Mouse (Mus musculus): ENCODE data around the gene Igfbp6. TPM values are rescaled to one million over a fixed set of nuclear protein-coding genes. Genes with fewer than 3 reads are reported as not detected.
A peak's percentile ranks its signal among the peaks of the same experiment; 100 is the strongest.

Igfbp6 gene
- polyA plus RNA-seq, 1 experiment from 2014 or later = not detected

DNA sequence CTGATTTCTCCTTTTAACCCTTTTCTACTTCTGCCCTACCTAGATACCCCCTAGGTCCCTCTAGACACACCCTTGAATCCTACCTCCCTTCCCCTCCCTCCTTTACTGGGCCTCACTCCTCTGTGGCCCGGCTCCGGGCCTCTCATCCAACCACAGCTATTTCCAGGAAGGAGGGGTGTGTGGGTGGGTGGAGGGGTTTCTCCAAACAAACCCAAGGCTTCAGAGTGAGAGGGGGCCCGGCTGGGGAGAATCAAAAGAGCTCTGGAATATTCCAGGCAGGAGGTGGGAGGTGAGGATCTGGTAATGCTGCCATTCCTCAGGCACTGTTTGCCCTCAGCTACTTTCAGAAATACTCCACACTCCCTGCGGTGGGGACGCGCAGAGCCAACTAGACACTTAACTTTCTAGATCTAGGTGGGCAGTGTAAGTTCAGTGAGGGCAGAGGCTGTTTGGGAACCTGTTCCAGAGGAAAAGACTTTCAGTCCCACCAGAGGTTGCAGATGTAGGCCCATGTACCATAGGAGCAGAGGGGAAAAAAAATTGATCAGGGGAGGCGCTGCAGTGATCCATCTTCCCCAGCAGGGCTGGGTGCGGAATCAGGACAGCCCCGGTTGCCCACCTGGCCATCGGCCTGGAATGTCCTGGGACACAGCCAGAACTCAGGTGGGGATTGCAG is 43.0 kb upstream of the Igfbp6 start:
- Histone ChIP-seq H3K36me3 (ENCODE audit: control insufficient read depth, insufficient read depth, low read length) (no peaks in the 10 kb centered on the region; the same call in none of the 2 replicates), H3K4me2 (ENCODE audit: low read depth, low read length, severe bottlenecking) (peak overlapping the region; percentile 80; the same call in 1 of the 2 replicates), H3K27me3 (ENCODE audit: control insufficient read depth, insufficient read depth, low read length) (peaks cover 13% of the 10 kb centered on the region), H3K4me1 (replicated peaks; ENCODE audit: control insufficient read depth, insufficient read depth, low read length) (peaks cover 19% of the 10 kb centered on the region), H3K9me3 (ENCODE audit: control insufficient read depth, low read length) (no peaks in the 10 kb centered on the region), H3K4me3 (ENCODE audit: low read depth, low read length) (peak overlapping the region; percentile 48), H3K27ac (ENCODE audit: low read depth, low read length) (peak overlapping the region; percentile 27; the same call in 1 of the 2 replicates), H3K9ac (ENCODE audit: low read length) (peak overlapping the region; percentile 66; the same call in 1 of the 2 replicates)
- DNase-seq (ENCODE audit: low spot score) (peak; percentile 62), ATAC-seq (replicated peaks; ENCODE audit: low FRiP score) (no peak; the same call in 1 of the 2 replicates)
- WGBS = 28% methylated on average over 10 of the region's 10 CpGs

DNA sequence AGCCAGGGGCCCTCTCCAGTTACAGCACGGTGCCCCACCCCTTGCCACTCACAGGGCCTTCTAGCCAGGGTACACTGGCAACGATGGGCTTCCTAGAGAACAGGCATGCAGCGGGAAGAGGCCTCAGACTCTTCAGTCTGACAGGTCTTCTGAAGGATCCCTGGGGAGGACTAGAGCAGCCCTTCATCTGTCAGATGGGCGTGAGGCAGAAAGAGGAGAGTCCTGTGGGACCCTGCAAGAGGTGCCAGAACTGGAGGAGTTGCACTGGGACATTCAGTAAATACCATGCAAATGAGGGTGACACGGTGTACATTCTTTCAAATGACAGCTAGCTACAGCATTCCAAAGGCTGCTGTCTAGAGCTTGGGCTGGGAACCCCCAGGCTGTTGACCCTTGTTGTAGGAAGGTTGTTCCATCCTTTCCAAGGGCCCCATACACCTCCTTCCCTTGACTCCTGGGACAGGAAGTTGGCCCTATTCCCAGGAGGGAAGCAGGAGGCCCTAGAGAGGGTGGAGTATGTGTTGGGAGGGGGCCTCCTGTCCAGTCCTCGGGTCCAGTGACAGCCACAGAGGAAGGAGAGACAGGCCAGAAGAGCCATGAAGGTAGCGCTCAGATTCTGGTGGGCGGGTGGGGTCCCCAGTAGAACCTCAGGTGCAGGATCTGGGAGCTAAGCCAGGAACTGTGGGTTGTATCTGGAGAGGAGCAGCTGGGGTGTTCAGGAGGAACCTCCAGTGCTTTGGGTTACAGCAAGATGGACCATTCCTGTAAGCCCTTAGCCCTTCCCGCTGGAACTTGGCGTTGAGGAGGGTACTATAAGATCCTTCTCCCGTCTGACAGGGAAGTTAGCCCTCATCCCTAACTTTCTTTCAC is 42.3 kb upstream of the Igfbp6 start:
- H3K9me3 ChIP-seq (ENCODE audit: control insufficient read depth, low read length) = no peaks in the 10 kb centered on the region
- H3K4me3 ChIP-seq (ENCODE audit: low read depth, low read length) = no peak overlapping the region
- peaks cover 22% of the 10 kb centered on the region for H3K4me1 ChIP-seq (replicated peaks; ENCODE audit: control insufficient read depth, insufficient read depth, low read length)
- 0 out of 2 replicates have a peak overlapping the region, but pooled peaks have one; percentile 12 for H3K27ac ChIP-seq (ENCODE audit: low read depth, low read length)
- H3K9ac ChIP-seq (ENCODE audit: low read length) = no peak overlapping the region
- peaks cover 20% of the 10 kb centered on the region for H3K27me3 ChIP-seq (ENCODE audit: control insufficient read depth, insufficient read depth, low read length)
- H3K36me3 ChIP-seq (ENCODE audit: control insufficient read depth, insufficient read depth, low read length) = no peaks in the 10 kb centered on the region; the same call in 1 of the 2 replicates
- DNase-seq (ENCODE audit: low spot score) (peak; percentile 53), ATAC-seq (replicated peaks; ENCODE audit: low FRiP score) (no peak)
- no peak overlapping the region for H3K4me2 ChIP-seq (ENCODE audit: low read depth, low read length, severe bottlenecking)
- WGBS = 38% methylated on average over 11 of the region's 11 CpGs

GRCm38 (mm10) chr15:102102548-102103121 is 41.5 kb upstream of the Igfbp6 start:
- Histone ChIP-seq H3K27ac (ENCODE audit: low read depth, low read length) (peak overlapping the region; percentile 46; the same call in 1 of the 2 replicates), H3K4me2 (ENCODE audit: low read depth, low read length, severe bottlenecking) (peak overlapping the region; percentile 20; the same call in 1 of the 2 replicates), H3K9me3 (ENCODE audit: control insufficient read depth, low read length) (no peaks in the 10 kb centered on the region), H3K27me3 (ENCODE audit: control insufficient read depth, insufficient read depth, low read length) (peaks cover 26% of the 10 kb centered on the region), H3K9ac (ENCODE audit: low read length) (peak overlapping the region; percentile 23), H3K4me3 (ENCODE audit: low read depth, low read length) (peak overlapping the region; percentile 15; the same call in 1 of the 2 replicates), H3K36me3 (ENCODE audit: control insufficient read depth, insufficient read depth, low read length) (no peaks in the 10 kb centered on the region), H3K4me1 (replicated peaks; ENCODE audit: control insufficient read depth, insufficient read depth, low read length) (peaks cover 25% of the 10 kb centered on the region)
- ATAC-seq (replicated peaks; ENCODE audit: low FRiP score) = no peak
- no peak for DNase-seq (ENCODE audit: low spot score)
- WGBS = 10% methylated on average over 6 of the region's 6 CpGs

DNA sequence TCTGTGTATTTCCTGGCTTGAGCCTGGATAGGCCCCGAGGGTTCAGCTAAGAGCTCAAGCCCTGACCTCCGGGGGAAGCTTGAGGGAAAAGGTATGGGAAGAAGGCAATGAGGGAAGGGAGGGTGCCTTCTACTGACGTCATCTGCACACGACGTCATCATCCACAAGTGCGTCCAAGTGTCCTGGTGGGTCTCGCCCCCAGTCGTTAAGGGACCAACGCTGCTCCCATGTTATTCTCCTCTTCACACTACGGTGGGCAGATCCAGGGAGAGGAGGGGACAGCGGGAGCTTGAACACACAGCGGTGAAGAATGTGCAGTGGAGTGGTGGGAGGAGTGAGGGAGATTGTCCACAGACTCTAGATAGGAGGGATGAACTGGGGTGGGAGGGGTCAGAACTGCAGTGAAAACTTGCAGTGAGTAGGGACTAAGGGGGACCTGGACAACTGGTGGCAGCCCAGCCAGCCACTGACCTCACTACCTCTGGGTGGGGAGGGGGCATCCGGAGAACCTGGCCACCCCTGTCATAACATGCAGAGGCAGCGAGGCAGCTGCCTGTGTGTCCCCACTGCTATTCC is 40.7 kb upstream of the Igfbp6 start:
- Histone ChIP-seq H3K9me3 (ENCODE audit: control insufficient read depth, low read length) (no peaks in the 10 kb centered on the region), H3K4me1 (replicated peaks; ENCODE audit: control insufficient read depth, insufficient read depth, low read length) (peaks cover 28% of the 10 kb centered on the region), H3K36me3 (ENCODE audit: control insufficient read depth, insufficient read depth, low read length) (no peaks in the 10 kb centered on the region), H3K27ac (ENCODE audit: low read depth, low read length) (peak overlapping the region; percentile 46; the same call in 1 of the 2 replicates), H3K9ac (ENCODE audit: low read length) (peak overlapping the region; percentile 23), H3K4me3 (ENCODE audit: low read depth, low read length) (peak overlapping the region; percentile 15; the same call in 1 of the 2 replicates), H3K27me3 (ENCODE audit: control insufficient read depth, insufficient read depth, low read length) (peaks cover 30% of the 10 kb centered on the region), H3K4me2 (ENCODE audit: low read depth, low read length, severe bottlenecking) (peak overlapping the region; percentile 20; the same call in 1 of the 2 replicates)
- no peak for ATAC-seq (replicated peaks; ENCODE audit: low FRiP score)
- DNase-seq (ENCODE audit: low spot score) = no peak
- 5% methylated on average over 14 of the region's 14 CpGs for WGBS

DNA sequence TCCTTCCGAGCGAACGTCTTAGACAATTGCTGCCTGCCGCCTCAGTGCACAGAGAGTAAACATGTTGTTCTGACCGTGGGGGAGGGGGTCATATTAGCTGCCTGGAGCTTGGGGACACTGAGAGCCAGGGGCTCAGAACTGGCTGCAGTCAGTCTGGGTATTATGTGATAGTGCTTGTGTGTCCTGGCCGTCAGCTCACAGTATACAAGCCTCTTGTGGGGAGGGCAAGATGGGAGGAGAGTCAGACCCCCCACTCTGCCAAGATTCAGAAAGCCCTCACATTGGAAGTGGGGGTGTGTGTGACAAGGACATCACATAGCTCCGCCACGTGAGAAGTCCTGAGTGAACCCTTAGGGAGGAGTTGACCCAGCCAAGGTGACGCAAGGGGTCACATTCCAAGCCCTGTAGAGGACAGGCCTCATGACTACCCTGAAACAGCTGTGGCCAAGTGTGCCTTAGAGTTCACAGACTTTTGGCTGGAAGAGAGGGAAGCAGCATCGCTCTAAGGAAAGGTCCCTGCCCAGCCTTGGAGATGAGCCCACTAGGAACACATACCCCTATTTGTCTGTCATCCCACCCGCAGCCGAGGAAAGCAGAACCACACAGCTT is 40.1 kb upstream of the Igfbp6 start:
- WGBS = 28% methylated on average over 12 of the region's 12 CpGs
- Histone ChIP-seq H3K9me3 (ENCODE audit: control insufficient read depth, low read length) (no peaks in the 10 kb centered on the region), H3K4me2 (ENCODE audit: low read depth, low read length, severe bottlenecking) (peak overlapping the region; percentile 20; the same call in 1 of the 2 replicates), H3K4me1 (replicated peaks; ENCODE audit: control insufficient read depth, insufficient read depth, low read length) (peaks cover 28% of the 10 kb centered on the region), H3K36me3 (ENCODE audit: control insufficient read depth, insufficient read depth, low read length) (no peaks in the 10 kb centered on the region), H3K9ac (ENCODE audit: low read length) (peak overlapping the region; percentile 23), H3K27me3 (ENCODE audit: control insufficient read depth, insufficient read depth, low read length) (peaks cover 30% of the 10 kb centered on the region), H3K27ac (ENCODE audit: low read depth, low read length) (no peak overlapping the region), H3K4me3 (ENCODE audit: low read depth, low read length) (peak overlapping the region; percentile 15; the same call in 1 of the 2 replicates)
- DNase-seq (ENCODE audit: low spot score) (no peak), ATAC-seq (replicated peaks; ENCODE audit: low FRiP score) (no peak)

- DNase-seq (ENCODE audit: low spot score) = no peak
- no peak overlapping the region for H3K27ac ChIP-seq (ENCODE audit: low read depth, low read length)
- H3K9ac ChIP-seq (ENCODE audit: low read length) = no peak overlapping the region
- H3K4me2 ChIP-seq (ENCODE audit: low read depth, low read length, severe bottlenecking) = no peak overlapping the region
- no peak overlapping the region for H3K4me3 ChIP-seq (ENCODE audit: low read depth, low read length)
- H3K27me3 ChIP-seq (ENCODE audit: control insufficient read depth, insufficient read depth, low read length) = peaks cover 30% of the 10 kb centered on the region
- H3K4me1 ChIP-seq (replicated peaks; ENCODE audit: control insufficient read depth, insufficient read depth, low read length) = peaks cover 27% of the 10 kb centered on the region
- WGBS = 72% methylated on average over 5 of the region's 5 CpGs
- no peak for ATAC-seq (replicated peaks; ENCODE audit: low FRiP score)
- H3K9me3 ChIP-seq (ENCODE audit: control insufficient read depth, low read length) = no peaks in the 10 kb centered on the region
- no peaks in the 10 kb centered on the region for H3K36me3 ChIP-seq (ENCODE audit: control insufficient read depth, insufficient read depth, low read length)
Observed at GRCm38 (mm10) chr15:102105360-102105759, 38.8 kb upstream of the Igfbp6 start.

GRCm38 (mm10) chr15:102105764-102106730 is 38.1 kb upstream of the Igfbp6 start:
- Histone ChIP-seq H3K27me3 (ENCODE audit: control insufficient read depth, insufficient read depth, low read length) (peaks cover 30% of the 10 kb centered on the region), H3K4me1 (replicated peaks; ENCODE audit: control insufficient read depth, insufficient read depth, low read length) (peaks cover 26% of the 10 kb centered on the region), H3K27ac (ENCODE audit: low read depth, low read length) (no peak overlapping the region), H3K9me3 (ENCODE audit: control insufficient read depth, low read length) (no peaks in the 10 kb centered on the region), H3K9ac (ENCODE audit: low read length) (no peak overlapping the region), H3K4me2 (ENCODE audit: low read depth, low read length, severe bottlenecking) (peak overlapping the region; percentile 59; the same call in 1 of the 2 replicates), H3K4me3 (ENCODE audit: low read depth, low read length) (peak overlapping the region; percentile 33; the same call in 1 of the 2 replicates), H3K36me3 (ENCODE audit: control insufficient read depth, insufficient read depth, low read length) (no peaks in the 10 kb centered on the region)
- no peak for DNase-seq (ENCODE audit: low spot score)
- 32% methylated on average over 17 of the region's 18 CpGs for WGBS
- no peak for ATAC-seq (replicated peaks; ENCODE audit: low FRiP score)
